21 mouse cellular contexts compared by ENCODE assay signal in genomic region chr8:85395017-85395416, GRCm38 (mm10).
"Had no signal": no experiment of that assay in that cellular context is flagged by ENCODE, and none has a peak within 500 bp of the region (broad histone marks: within the 10 kb centered on the region; RNA-seq: fewer than 3 reads in every experiment).

No protein-coding gene starts in this region.

- H3K4me1 ChIP-seq: intestine, embryonic 15.5 days; limb, embryonic 12.5 days; limb, embryonic 15.5 days; midbrain, embryonic 12.5 days; midbrain, embryonic 15.5 days; neural tube, embryonic 13.5 days; stomach, embryonic 15.5 days had no signal

- H3K9me3 ChIP-seq: intestine, embryonic 15.5 days; limb, embryonic 12.5 days; limb, embryonic 15.5 days; midbrain, embryonic 12.5 days; midbrain, embryonic 15.5 days; neural tube, embryonic 13.5 days; stomach, embryonic 15.5 days had no signal

- H3K27ac ChIP-seq: intestine, embryonic 15.5 days; limb, embryonic 12.5 days; limb, embryonic 15.5 days; midbrain, embryonic 12.5 days; midbrain, embryonic 15.5 days; neural tube, embryonic 13.5 days; stomach, embryonic 15.5 days had no signal

- H3K36me3 ChIP-seq: intestine, embryonic 15.5 days; limb, embryonic 12.5 days; limb, embryonic 15.5 days; midbrain, embryonic 12.5 days; midbrain, embryonic 15.5 days; neural tube, embryonic 13.5 days; stomach, embryonic 15.5 days had no signal

- DNase-seq: kidney, adult 11 months; kidney, adult 9 months; kidney, postnatal 14 days; kidney, postnatal 4 days; left cerebral cortex, postnatal 4 days; lung, adult 2 months; lung, postnatal 14 days; lung, postnatal 4 days; retina, postnatal 1 day; right cerebral cortex, postnatal 25 days; spleen, adult 18-20 months; thymus, adult 18-20 months; thymus, postnatal 36 days had no signal

- H3K9ac ChIP-seq: intestine, embryonic 15.5 days; limb, embryonic 12.5 days; limb, embryonic 15.5 days; midbrain, embryonic 12.5 days; midbrain, embryonic 15.5 days; neural tube, embryonic 13.5 days; stomach, embryonic 15.5 days had no signal

- H3K4me2 ChIP-seq: intestine, embryonic 15.5 days; limb, embryonic 12.5 days; limb, embryonic 15.5 days; midbrain, embryonic 12.5 days; midbrain, embryonic 15.5 days; neural tube, embryonic 13.5 days; stomach, embryonic 15.5 days had no signal

- H3K27me3 ChIP-seq: intestine, embryonic 15.5 days; limb, embryonic 12.5 days; limb, embryonic 15.5 days; midbrain, embryonic 12.5 days; midbrain, embryonic 15.5 days; neural tube, embryonic 13.5 days; stomach, embryonic 15.5 days had no signal

- H3K4me3 ChIP-seq: intestine, embryonic 15.5 days; limb, embryonic 12.5 days; limb, embryonic 15.5 days; midbrain, embryonic 12.5 days; midbrain, embryonic 15.5 days; myocyte; neural tube, embryonic 13.5 days; stomach, embryonic 15.5 days had no signal

- ATAC-seq: intestine, embryonic 15.5 days; midbrain, embryonic 15.5 days had no signal
